Mouse (Mus musculus) E14TG2a.4 (cell line): ENCODE measurements around the gene Unc93b1.

Experiments
- CTCF ChIP-seq: conservative IDR thresholded peaks from 2 replicates; pipeline ENCODE4 v1.5.1; 2014; ENCODE audit warnings: low read length
- NANOG ChIP-seq: IDR thresholded peaks from 2 replicates; pipeline ENCODE4 v1.6.1; 2014; ENCODE audit warnings: borderline replicate concordance, low read length, mixed read lengths

- TF ChIP-seq CTCF (no peak), NANOG (no peak)
These were observed 8.2 kb downstream of the Unc93b1 start for GRCm38 (mm10) chr19:3942986-3943735.
